Mouse (Mus musculus) midbrain, embryonic 10.5 days (tissue): ENCODE measurements around the gene Fam131b. TPM values are rescaled to one million over a fixed set of nuclear protein-coding genes. Genes with fewer than 3 reads are reported as not detected.

Experiments
- DNase-seq: peaks from one replicate; pipeline ENCODE4 v3.0.0-alpha.2; 2017; ENCODE audit warnings: low spot score
- H3K27ac ChIP-seq: fragments of 300-500 bp; sonication (generic); replicated peaks from 2 replicates; pipeline ENCODE4 v1.5.1; 2016; ENCODE audit warnings: mild to moderate bottlenecking
- H3K27me3 ChIP-seq: fragments of 300-500 bp; sonication (generic); 2 replicates; pipeline ENCODE4 v1.6.1; 2016; ENCODE audit warnings: low read depth, mild to moderate bottlenecking; ENCODE audit not compliant: poor library complexity, severe bottlenecking
- H3K36me3 ChIP-seq: fragments of 300-500 bp; sonication (generic); 2 replicates; pipeline ENCODE4 v1.6.1; 2016; ENCODE audit warnings: mild to moderate bottlenecking, moderate library complexity
- H3K4me1 ChIP-seq: fragments of 300-500 bp; sonication (generic); 2 replicates; pipeline ENCODE4 v1.6.1; 2016
- H3K4me3 ChIP-seq: fragments of 300-500 bp; sonication (generic); 2 replicates; pipeline ENCODE4 v1.5.1; 2016; ENCODE audit warnings: mild to moderate bottlenecking, moderate library complexity
- H3K9me3 ChIP-seq: fragments of 300-500 bp; sonication (generic); replicated peaks from 2 replicates; pipeline ENCODE4 v1.6.1; 2016; ENCODE audit warnings: mild to moderate bottlenecking
- WGBS: fragments of 180-500 bp; shearing (Covaris S2); methylation state at CpG from one replicate; pipeline ENCODE4 v1.1.7; 2016; 5-methylcytosine and 5-hydroxymethylcytosine counted together
- polyA plus RNA-seq: library from polyadenylated mRNA; unstranded; fragments of >200 nt; fragmentation: Nextera tagmentation; extraction: Ambion mirVana; gene quantifications from 2 replicates; pipeline ENCODE4 v1.2.1, GENCODE M21; 2016

Fam131b gene
- polyA plus RNA-seq, 1 experiment from 2014 or later = 2.2 TPM

DNA sequence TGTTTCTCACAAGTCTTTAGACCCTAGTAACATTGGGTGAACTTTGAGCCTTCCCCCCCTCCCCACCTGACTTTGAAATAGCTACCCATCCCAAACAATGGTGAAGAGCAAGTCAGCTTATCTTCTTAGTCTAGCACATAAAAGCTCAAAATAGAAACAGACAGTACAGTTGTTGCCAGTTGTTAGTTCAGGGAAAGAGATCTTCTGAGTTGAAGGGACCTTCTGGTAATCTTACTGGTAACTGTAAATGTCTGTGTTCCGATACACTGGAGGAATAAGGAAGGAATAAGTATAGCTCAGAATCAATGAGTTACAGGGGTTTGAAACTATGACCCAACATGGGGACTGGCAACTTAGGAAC, 28.0 kb upstream of the Fam131b start:
- WGBS = 91% methylated on average over 1 of the region's 1 CpGs

DNA sequence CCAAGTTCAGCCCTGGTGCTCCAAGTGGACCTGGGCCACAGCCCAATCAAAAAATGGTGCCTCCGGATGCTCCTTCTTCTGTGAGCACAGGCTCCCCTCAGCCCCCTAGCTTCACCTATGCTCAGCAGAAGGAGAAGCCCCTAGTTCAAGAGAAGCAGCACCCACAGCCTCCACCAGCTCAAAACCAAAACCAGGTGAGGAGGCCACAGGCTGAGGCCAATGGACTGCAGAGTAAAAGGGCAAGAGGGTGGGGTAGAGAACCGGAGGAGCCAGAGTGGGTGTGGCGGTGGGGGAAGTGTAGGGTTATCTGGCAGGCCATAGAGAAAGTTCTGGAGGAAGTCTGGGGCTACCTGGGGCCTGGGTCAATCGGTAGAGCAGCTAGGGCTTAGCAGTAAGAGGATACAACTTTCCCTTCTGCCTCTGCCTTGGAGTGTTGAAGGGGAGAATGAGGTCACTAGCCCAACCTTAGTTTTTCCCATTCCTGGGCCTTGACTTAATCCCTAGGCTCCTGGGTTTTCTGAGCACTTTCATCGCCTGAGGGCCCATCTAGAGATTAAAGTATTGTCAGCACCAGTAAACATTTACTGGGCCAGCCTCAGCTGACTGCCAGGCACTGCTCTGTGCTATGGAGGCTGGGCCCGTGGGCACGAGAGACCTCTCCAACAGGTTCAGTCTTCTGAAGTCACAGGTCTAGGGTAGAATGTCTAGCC, 27.5 kb upstream of the Fam131b start:
- peak overlapping the region; percentile 91; the same call in 1 of the 2 replicates for H3K4me3 ChIP-seq
- peaks cover 45% of the 10 kb centered on the region for H3K4me1 ChIP-seq
- no peaks in the 10 kb centered on the region for H3K27me3 ChIP-seq
- no peak overlapping the region for H3K27ac ChIP-seq
- H3K36me3 ChIP-seq = peaks cover 57% of the 10 kb centered on the region
- DNase-seq = no peak
- no peaks in the 10 kb centered on the region for H3K9me3 ChIP-seq
- 85% methylated on average over 7 of the region's 7 CpGs for WGBS

More for the DNA sequence above, 28.0 kb upstream of the Fam131b start:
- peaks cover 45% of the 10 kb centered on the region for H3K4me1 ChIP-seq
- H3K36me3 ChIP-seq = peaks cover 62% of the 10 kb centered on the region
- no peaks in the 10 kb centered on the region for H3K9me3 ChIP-seq
- H3K27ac ChIP-seq = no peak overlapping the region
- H3K4me3 ChIP-seq = no peak overlapping the region
- H3K27me3 ChIP-seq = no peaks in the 10 kb centered on the region
- DNase-seq = no peak

DNA sequence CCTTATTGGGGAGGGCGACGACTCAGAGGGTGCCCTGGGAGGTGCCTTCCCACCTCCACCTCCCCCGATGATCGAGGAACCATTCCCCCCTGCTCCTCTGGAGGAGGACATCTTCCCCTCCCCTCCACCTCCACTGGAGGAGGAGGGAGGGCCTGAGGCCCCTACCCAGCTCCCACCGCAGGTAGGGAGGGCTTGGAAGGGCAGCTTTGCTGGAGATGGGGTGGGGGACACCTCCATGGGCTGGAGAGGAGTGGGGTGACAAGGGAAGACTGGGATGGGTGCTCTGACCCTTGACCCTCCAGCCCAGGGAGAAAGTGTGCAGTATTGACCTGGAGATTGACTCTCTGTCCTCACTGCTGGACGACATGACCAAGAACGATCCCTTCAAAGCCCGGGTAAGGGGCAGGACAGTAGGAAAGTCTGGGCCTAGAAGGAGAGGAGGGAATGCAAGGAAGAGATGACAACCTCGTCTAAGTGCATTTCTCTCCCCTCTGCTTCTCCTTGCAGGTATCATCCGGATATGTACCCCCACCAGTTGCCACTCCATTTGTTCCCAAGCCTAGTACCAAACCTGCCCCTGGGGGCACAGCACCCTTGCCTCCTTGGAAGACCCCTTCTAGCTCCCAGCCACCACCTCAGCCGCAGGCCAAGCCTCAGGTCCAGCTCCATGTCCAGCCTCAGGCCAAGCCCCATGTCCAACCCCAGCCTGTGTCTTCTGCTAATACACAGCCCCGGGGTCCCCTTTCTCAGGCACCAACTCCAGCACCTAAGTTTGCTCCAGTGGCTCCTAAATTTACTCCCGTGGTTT, 26.7 kb upstream of the Fam131b start:
- peaks cover 49% of the 10 kb centered on the region for H3K36me3 ChIP-seq
- no peaks in the 10 kb centered on the region for H3K9me3 ChIP-seq
- peak overlapping the region; percentile 91 for H3K4me3 ChIP-seq
- H3K27ac ChIP-seq = peak overlapping the region; percentile 90
- H3K27me3 ChIP-seq = no peaks in the 10 kb centered on the region
- no peak for DNase-seq
- peaks cover 45% of the 10 kb centered on the region for H3K4me1 ChIP-seq
- 42% methylated on average over 13 of the region's 13 CpGs for WGBS

DNA sequence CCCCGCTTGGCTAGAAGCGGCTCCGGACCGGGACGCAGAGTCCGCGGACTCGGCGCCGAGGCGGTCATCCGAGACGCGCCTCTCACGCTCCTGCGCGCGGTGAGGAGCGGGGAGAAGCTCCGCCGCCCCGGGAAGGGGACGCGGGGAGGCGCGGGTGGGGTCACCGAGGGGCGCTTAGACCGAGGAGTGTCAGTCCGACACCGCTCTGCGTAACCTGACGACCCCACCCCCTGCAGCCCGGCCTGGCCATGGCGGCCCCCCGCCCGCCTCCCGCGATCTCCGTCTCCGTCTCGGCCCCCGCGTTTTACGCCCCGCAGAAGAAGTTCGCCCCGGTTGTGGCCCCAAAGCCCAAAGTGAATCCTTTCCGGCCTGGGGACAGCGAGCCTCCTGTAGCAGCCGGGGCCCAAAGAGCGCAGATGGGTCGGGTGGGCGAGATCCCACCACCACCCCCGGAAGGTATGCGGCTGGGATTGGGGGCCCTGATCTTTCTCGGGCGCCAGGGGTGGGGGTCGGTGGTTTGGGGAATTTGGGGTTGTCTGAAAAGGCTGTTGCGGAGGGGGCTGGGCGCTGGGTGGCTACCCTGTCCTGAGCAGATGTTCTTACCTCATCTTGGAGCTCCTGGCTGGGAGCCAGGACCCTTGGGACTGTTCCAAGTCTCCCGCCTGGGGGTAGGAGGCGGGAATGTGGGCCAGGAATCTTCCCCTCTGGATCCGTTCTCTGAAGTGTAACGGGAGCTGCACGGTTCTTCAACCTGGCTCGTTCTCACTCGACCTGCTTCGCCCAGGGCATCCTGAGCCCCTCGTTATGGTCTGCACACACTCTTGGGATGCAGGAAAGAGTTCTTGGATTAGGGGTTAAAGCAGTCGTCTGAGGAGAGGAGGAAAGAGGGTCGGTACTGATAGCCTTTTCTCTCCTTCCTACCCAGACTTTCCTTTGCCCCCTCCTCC, 25.9 kb upstream of the Fam131b start:
- Histone ChIP-seq H3K27me3 (no peaks in the 10 kb centered on the region), H3K27ac (peak overlapping the region; percentile 90), H3K36me3 (peaks cover 40% of the 10 kb centered on the region), H3K4me1 (peaks cover 45% of the 10 kb centered on the region), H3K4me3 (peak overlapping the region; percentile 91), H3K9me3 (no peaks in the 10 kb centered on the region)
- DNase-seq = peak; percentile 57
- WGBS = under 1% methylated on average over 71 of the region's 72 CpGs

DNA sequence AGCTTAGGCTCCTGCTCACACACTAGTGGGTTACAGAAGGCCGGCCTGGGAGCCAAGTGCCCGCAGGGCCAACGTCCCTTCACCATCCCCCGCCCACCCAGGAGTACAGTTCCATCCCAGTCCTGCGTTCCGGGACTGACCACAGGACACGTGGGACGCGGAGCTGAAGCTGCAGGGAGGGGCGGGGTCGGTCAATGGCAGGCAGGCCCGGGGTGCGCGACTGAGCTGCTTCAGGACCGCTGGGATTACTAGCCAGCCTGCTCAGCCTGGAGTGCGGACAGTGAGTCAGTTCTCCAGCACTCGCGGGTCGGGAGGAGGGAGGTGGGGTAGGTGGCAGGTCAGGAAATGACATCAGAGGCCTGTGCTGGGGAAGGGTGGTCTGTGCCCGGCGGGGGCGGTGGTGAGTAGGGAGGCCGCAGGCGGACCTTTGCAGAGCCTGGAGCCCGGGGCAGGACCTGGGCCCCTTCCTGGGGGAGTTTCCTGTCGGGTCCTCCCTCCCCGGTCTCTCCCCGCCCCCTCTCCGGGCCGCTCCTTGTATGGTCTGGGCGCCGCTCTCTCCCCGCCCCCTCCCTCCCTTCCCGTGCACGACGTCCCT, 25.1 kb upstream of the Fam131b start, which contains the start of gene Zyx:
Gene Zyx (plus strand): TSS at position 205 of the 595 bp plus-strand sequence.
- peak within 1 kb of the TSS; percentile 90 for H3K27ac ChIP-seq
- H3K4me1 ChIP-seq = peaks cover 45% of the 10 kb centered on the region
- no peaks in the 10 kb centered on the region for H3K9me3 ChIP-seq
- peak; percentile 94 for DNase-seq
- peak within 1 kb of the TSS; percentile 91 for H3K4me3 ChIP-seq
- peaks cover 33% of the 10 kb centered on the region for H3K36me3 ChIP-seq
- no peaks in the 10 kb centered on the region for H3K27me3 ChIP-seq
- WGBS = 2% methylated on average over 29 of the region's 36 CpGs

DNA sequence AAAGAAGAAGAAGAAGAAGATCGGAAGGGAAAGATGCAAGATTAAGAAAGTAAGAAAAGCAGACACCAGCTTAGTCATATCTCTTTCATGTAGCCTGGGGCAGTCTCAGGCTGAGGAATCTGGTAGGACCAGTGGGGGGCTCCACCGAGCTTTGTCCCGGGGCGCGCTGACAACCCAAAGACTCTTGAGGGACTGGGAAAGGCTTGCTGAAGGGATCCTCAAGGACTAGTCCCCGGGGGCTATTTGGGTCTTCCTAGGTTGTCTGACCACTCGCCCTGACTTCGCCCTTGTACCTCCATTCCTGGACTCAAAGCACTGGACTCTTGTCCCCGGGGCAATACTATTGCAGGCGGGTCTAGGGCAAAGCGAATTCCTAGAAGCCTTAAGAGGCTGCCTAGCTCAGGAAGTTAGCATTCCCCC, 24.6 kb upstream of the Fam131b start:
- Histone ChIP-seq H3K9me3 (no peaks in the 10 kb centered on the region), H3K4me1 (peaks cover 41% of the 10 kb centered on the region), H3K4me3 (peak overlapping the region; percentile 91), H3K27me3 (no peaks in the 10 kb centered on the region), H3K27ac (peak overlapping the region; percentile 90), H3K36me3 (peaks cover 28% of the 10 kb centered on the region)
- WGBS = under 1% methylated on average over 11 of the region's 11 CpGs
- DNase-seq = peak; percentile 74

DNA sequence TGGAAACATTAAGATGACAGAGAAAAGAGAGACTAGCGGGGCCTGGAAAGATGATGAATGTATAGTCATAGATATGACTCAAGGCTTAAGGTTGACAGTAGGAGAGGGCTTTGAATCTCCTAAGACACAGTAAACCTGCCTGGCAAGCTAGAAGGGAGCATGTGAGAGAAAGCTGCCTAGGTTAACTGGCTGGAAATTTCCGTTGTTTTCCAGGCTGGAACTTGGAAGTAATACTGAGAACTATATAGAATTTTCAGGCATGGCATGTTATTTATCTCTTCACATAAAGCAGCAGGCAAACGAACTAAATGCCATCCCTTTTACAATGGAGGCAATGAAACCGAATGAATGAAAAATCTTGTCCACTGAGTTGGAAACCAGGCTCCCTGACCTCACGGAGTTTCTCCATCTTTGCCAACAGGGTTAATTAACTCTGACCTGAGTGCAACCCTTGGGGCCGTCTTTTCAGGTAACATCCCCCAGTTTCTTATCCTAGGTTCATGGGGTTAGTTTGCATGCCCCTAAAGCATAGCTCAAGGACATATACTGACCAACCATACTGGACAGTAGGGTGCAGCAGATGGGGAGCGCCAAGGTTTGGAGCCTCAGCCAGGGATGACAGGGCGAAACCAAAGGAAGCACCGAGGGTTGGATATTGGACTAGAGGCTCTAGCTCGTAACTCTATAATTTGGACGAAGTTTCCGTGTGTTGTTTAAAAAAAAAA, 24.0 kb upstream of the Fam131b start:
- H3K27ac ChIP-seq = peak overlapping the region; percentile 90; the same call in 1 of the 2 replicates
- WGBS = 42% methylated on average over 12 of the region's 12 CpGs
- no peak for DNase-seq
- peaks cover 38% of the 10 kb centered on the region for H3K4me1 ChIP-seq
- no peaks in the 10 kb centered on the region for H3K9me3 ChIP-seq
- peak overlapping the region; percentile 91 for H3K4me3 ChIP-seq
- peaks cover 22% of the 10 kb centered on the region for H3K36me3 ChIP-seq
- H3K27me3 ChIP-seq = no peaks in the 10 kb centered on the region

DNA sequence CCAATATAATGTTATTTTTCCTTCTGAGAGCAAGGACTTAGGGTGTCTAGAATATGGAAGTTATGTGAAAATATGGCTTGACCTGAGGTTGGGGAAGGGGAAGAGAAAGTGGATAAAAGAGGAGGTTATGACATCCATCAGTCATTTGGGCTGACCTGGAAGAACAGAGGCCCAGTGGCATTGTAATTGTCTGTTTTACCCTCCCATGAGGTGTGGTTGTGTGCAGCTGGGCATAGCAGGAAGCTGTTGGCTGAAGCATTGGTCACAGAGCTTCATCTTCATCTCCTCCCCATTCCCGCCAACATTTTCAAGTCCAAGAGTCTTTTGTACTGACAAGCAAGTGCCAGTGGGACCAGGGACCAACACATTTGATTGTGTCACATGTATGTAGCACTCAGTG, 19.8 kb upstream of the Fam131b start:
- no peak for DNase-seq
- peaks cover 15% of the 10 kb centered on the region for H3K4me1 ChIP-seq
- H3K9me3 ChIP-seq = no peaks in the 10 kb centered on the region
- no peaks in the 10 kb centered on the region for H3K36me3 ChIP-seq
- 88% methylated on average over 1 of the region's 1 CpGs for WGBS
- no peak overlapping the region for H3K27ac ChIP-seq
- H3K27me3 ChIP-seq = no peaks in the 10 kb centered on the region
- no peak overlapping the region for H3K4me3 ChIP-seq

DNA sequence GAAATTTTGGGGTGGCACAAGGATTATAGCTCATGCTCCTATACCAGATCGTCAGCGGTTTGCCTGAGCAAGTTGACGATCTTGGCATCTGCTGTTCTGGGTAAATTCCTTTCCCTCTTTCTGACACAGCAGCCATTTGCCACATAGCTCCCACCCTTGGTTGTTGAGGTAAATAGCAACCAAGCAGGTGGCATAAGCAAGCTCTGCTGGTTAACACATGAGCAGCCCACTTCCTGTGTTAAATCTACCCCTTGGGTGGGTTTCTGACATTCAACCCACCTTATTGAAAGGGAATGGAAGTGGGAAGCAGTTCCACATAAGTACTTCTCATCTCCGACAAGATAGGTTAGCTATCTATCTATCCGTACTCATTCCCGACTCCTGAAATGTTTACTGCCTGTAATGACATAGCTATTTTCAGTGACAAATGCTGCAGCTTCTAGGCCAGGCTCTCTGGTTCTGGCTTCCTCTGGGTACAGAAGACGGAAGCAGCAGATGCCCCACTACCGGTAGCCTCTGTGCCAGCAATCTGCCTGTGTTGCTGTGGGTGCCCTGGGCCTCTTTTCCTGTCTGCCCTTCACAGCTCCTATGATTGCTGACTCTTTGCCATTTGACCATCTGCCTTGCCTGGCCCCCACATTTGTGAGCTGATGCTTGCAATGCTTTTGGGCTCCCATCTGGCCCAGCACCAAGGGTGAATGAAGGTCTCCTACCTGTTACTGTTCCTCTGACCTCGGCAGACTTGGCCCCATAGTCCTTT, 19.1 kb upstream of the Fam131b start:
- Histone ChIP-seq H3K27ac (no peak overlapping the region), H3K36me3 (no peaks in the 10 kb centered on the region), H3K4me1 (peaks cover 8% of the 10 kb centered on the region), H3K4me3 (no peak overlapping the region), H3K9me3 (no peaks in the 10 kb centered on the region), H3K27me3 (no peaks in the 10 kb centered on the region)
- no peak for DNase-seq
- 90% methylated on average over 9 of the region's 9 CpGs for WGBS

DNA sequence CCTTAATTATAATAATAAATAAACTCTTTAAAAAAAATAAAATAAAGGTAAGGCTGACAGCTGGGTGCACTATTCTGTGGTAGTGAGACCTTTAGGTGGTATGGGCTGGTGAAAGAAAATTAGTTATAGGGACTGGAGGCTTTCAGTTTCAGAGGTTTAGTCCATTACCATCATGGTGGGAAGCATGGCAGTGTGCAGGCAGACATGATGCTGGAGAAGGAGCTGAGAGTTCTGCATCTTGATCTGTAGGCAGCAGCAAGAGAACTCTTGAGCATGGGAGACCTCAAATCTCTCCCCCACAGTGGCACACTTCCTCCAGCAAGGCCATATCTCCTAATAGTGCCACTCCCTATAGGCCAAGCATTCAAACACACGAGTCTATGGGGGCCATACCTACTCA, 17.7 kb upstream of the Fam131b start:
- Histone ChIP-seq H3K9me3 (no peaks in the 10 kb centered on the region), H3K4me3 (no peak overlapping the region), H3K36me3 (no peaks in the 10 kb centered on the region), H3K27ac (no peak overlapping the region), H3K27me3 (no peaks in the 10 kb centered on the region), H3K4me1 (peaks cover 5% of the 10 kb centered on the region; the same call in 1 of the 2 replicates)
- WGBS = 80% methylated on average over 1 of the region's 1 CpGs
- DNase-seq = no peak

DNA sequence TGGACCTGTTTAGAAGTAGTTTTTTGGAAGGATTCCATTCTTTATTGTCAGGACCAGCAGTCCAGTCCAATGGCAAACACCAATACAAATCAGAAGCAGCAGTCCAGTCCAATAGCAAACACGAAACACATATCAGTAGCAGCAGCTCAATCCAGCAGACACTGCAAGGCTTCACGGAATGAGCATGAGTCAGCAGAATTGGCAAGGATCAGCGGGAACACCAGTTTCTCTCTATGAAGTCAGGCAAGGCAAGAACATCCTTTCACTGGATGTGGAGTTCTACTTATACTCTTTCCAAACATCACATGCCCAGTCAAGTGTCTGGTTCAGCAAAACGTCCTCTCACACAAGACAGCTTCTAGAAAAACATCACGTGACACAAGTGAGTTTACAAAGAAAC, 15.5 kb upstream of the Fam131b start:
- Histone ChIP-seq H3K36me3 (no peaks in the 10 kb centered on the region), H3K27me3 (no peaks in the 10 kb centered on the region), H3K4me3 (no peak overlapping the region), H3K27ac (no peak overlapping the region), H3K9me3 (no peaks in the 10 kb centered on the region), H3K4me1 (peaks cover 5% of the 10 kb centered on the region; the same call in 1 of the 2 replicates)
- no peak for DNase-seq
- 80% methylated on average over 5 of the region's 5 CpGs for WGBS
